10 mouse cellular contexts compared by ENCODE assay signal in genomic region chr2:158733914-158734313, GRCm38 (mm10). TPM values are rescaled to one million over a fixed set of nuclear protein-coding genes. Genes with fewer than 3 reads are reported as not detected.
DNase-seq lines count a peak whose midpoint lies in the region; ATAC-seq and TF ChIP-seq lines count a peak whose summit lies in the region.
"Had no signal": no experiment of that assay in that cellular context is flagged by ENCODE, and none has a peak within 500 bp of the region (broad histone marks: within the 10 kb centered on the region; RNA-seq: fewer than 3 reads in every experiment).

No protein-coding gene starts in this region.

- TF ChIP-seq CTCF in spleen, adult 2 months (IDR thresholded peaks at IDR 0.05; ENCODE audit: extremely low read depth, insufficient read depth, insufficient read length, insufficient replicate concordance), result no peak

- no peak for TF ChIP-seq POLR2A in spleen, adult 2 months (IDR thresholded peaks at IDR 0.05; ENCODE audit: low read depth, low read length)

- no peaks in the 10 kb centered on the region for H3K27me3 ChIP-seq in forebrain, embryonic 16.5 days (replicated peaks; ENCODE audit: control insufficient read depth, insufficient read depth, low read length)
- no peaks in the 10 kb centered on the region for H3K27me3 ChIP-seq in forebrain, embryonic 14.5 days (replicated peaks; ENCODE audit: control insufficient read depth, insufficient read depth, low read length)
- H3K27me3 ChIP-seq in spleen, adult 2 months (ENCODE audit: control insufficient read depth, insufficient read depth, low read length), result no peaks in the 10 kb centered on the region
- H3K27me3 ChIP-seq in midbrain, embryonic 13.5 days, result no peaks in the 10 kb centered on the region

- no peaks in the 10 kb centered on the region for H3K36me3 ChIP-seq in forebrain, embryonic 16.5 days (ENCODE audit: control insufficient read depth, insufficient read depth)
- H3K36me3 ChIP-seq in forebrain, embryonic 14.5 days (ENCODE audit: control insufficient read depth, insufficient read depth, low read length), result no peaks in the 10 kb centered on the region
- H3K36me3 ChIP-seq in spleen, adult 2 months (ENCODE audit: control insufficient read depth, insufficient read depth, low read length), result no peaks in the 10 kb centered on the region; the same call in 1 of the 2 replicates
- no peaks in the 10 kb centered on the region for H3K36me3 ChIP-seq in midbrain, embryonic 13.5 days

- peaks cover 8% of the 10 kb centered on the region for H3K4me1 ChIP-seq in forebrain, embryonic 16.5 days (replicated peaks; ENCODE audit: control insufficient read depth, insufficient read depth, low read length)
- no peaks in the 10 kb centered on the region for H3K4me1 ChIP-seq in forebrain, embryonic 14.5 days (ENCODE audit: control insufficient read depth, insufficient read depth, low read length)
- H3K4me1 ChIP-seq in spleen, adult 2 months (ENCODE audit: control insufficient read depth, insufficient read depth, insufficient read length), result peaks cover 40% of the 10 kb centered on the region
- H3K4me1 ChIP-seq in midbrain, embryonic 13.5 days (replicated peaks), result peaks cover 7% of the 10 kb centered on the region

- H3K9ac ChIP-seq in forebrain, embryonic 16.5 days (replicated peaks; ENCODE audit: low read depth, low read length), result no peak overlapping the region
- no peak overlapping the region for H3K9ac ChIP-seq in forebrain, embryonic 14.5 days (ENCODE audit: low read length)
- no peak overlapping the region for H3K9ac ChIP-seq in midbrain, embryonic 13.5 days (replicated peaks)

- ATAC-seq in forebrain, embryonic 16.5 days, result 0 out of 2 replicates have a peak, but pooled peaks have one; percentile 4
- no peak for ATAC-seq in forebrain, embryonic 14.5 days
- ATAC-seq in midbrain, embryonic 13.5 days, result no peak
- ATAC-seq in erythroid progenitor cell, adult 5-6 weeks (replicated peaks; ENCODE audit: low FRiP score, poor library complexity, severe bottlenecking), result no peak

- no peak overlapping the region for H3K4me3 ChIP-seq in forebrain, embryonic 16.5 days (replicated peaks; ENCODE audit: low read length)
- no peak overlapping the region for H3K4me3 ChIP-seq in forebrain, embryonic 14.5 days (ENCODE audit: low read depth, low read length)
- no peak overlapping the region for H3K4me3 ChIP-seq in spleen, adult 2 months (ENCODE audit: extremely low read depth, insufficient read depth, insufficient read length)
- no peak overlapping the region for H3K4me3 ChIP-seq in midbrain, embryonic 13.5 days (replicated peaks)
- H3K4me3 ChIP-seq: erythroblast, embryonic 14.5 days had no signal

- H3K9me3 ChIP-seq in forebrain, embryonic 16.5 days (ENCODE audit: control insufficient read depth, low read length), result no peaks in the 10 kb centered on the region
- H3K9me3 ChIP-seq in forebrain, embryonic 14.5 days (replicated peaks; ENCODE audit: control insufficient read depth, low read length), result no peaks in the 10 kb centered on the region
- H3K9me3 ChIP-seq in midbrain, embryonic 13.5 days, result no peaks in the 10 kb centered on the region

- WGBS in forebrain, embryonic 16.5 days, result 90% methylated on average over 6 of the region's 6 CpGs
- 92% methylated on average over 6 of the region's 6 CpGs for WGBS in forebrain, embryonic 14.5 days
- WGBS in spleen, adult 2 months, result 15% methylated on average over 6 of the region's 6 CpGs
- WGBS in midbrain, embryonic 13.5 days, result 91% methylated on average over 6 of the region's 6 CpGs

- H3K4me2 ChIP-seq in forebrain, embryonic 16.5 days (ENCODE audit: low read length), result no peak overlapping the region
- no peak overlapping the region for H3K4me2 ChIP-seq in forebrain, embryonic 14.5 days (ENCODE audit: low read length)
- H3K4me2 ChIP-seq in midbrain, embryonic 13.5 days (replicated peaks), result no peak overlapping the region

- H3K27ac ChIP-seq in forebrain, embryonic 16.5 days (ENCODE audit: low read length), result peak overlapping the region; percentile 23
- no peak overlapping the region for H3K27ac ChIP-seq in forebrain, embryonic 14.5 days (ENCODE audit: low read depth, low read length)
- H3K27ac ChIP-seq in spleen, adult 2 months (ENCODE audit: insufficient read depth, low read length), result peak overlapping the region; percentile 99
- H3K27ac ChIP-seq in midbrain, embryonic 13.5 days, result no peak overlapping the region
- H3K27ac ChIP-seq: macrophage had no signal

- no peak for DNase-seq in forebrain, embryonic 14.5 days (ENCODE audit: low spot score)
- DNase-seq in T-cell, adult 2 months (ENCODE audit: low spot score), result peak; percentile 74
- DNase-seq in kidney, postnatal 25 days, result peak; percentile 62 to 63
- DNase-seq in spleen, adult 2 months (ENCODE audit: low read depth in 1 of 2, low spot score in 2 of 2), result peak in 1 of 2 experiments; percentile 74
- DNase-seq in frontal cortex, postnatal 10 days (ENCODE audit: low spot score in 2 of 2), result no peak

RNA-seq across cellular contexts. Expression of gene Fam83d, which starts 34.0 kb away (rescaled TPM):
- 18.5 and 20.6 TPM in 2 replicates for polyA plus RNA-seq in forebrain, embryonic 16.5 days (2015; fragmentation: Nextera tagmentation; extraction: Ambion mirVana)
- 22.9 and 25.4 TPM in 2 replicates for polyA plus RNA-seq in forebrain, embryonic 14.5 days (2014; fragmentation: Nextera tagmentation; extraction: Ambion mirVana)
- polyA plus RNA-seq in spleen, adult 2 months (2012; rRNA removed), result 2.9 and 5.5 TPM in 2 replicates
- polyA plus RNA-seq in midbrain, embryonic 13.5 days (2015; fragmentation: Nextera tagmentation; extraction: Ambion mirVana), result 16.6 and 17.6 TPM in 2 replicates
- 24.3 and 33.2 TPM in 2 replicates for total RNA-seq in erythroid progenitor cell, adult 5-6 weeks (2015; ENCODE audit: low replicate concordance)
- 26.9 and 28.9 TPM in 2 replicates for total RNA-seq in erythroid progenitor cell, adult 5-6 weeks (2017; ENCODE audit: low replicate concordance)

Comparison
In these comparisons a context has a peak if more than half of its experiments do, and no peak if none do; other contexts are left out.
1. H3K27ac ChIP-seq: peak in forebrain, embryonic 16.5 days (single experiment) and spleen, adult 2 months (single experiment); none in forebrain, embryonic 14.5 days (single experiment) and midbrain, embryonic 13.5 days (single experiment).
2. DNase-seq: peak in T-cell, adult 2 months (single experiment) and kidney, postnatal 25 days (2 of 2); none in forebrain, embryonic 14.5 days (single experiment) and frontal cortex, postnatal 10 days (0 of 2).